Mouse (Mus musculus): ENCODE measurements around the gene C1qtnf5.
"Not testable (repeated sequence)": the region's sequence is repeated elsewhere in the genome, so short reads cannot be mapped to it uniquely, and the experiment has no call there.

Gene C1qtnf5

DNA sequence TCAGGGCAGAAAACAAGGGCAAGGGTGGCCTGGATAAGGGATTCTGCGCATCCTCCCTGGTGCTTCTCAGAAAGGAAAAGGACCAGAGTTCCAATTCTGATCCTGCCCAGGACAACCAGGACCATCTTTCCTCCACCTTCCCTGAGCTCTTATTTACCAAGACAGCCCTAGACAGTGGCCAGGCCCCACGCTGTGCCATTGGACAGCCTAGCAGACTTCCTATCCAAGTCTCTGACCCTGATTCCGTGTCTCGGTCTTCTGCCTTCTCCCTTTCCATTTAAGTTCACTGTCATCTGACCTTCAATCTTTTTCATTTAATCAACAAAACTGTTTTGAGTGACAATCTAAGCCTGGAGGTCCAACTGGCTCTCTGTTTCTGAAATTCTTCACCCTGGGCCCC lies 449 bp upstream of the C1qtnf5 start:
- DNase-seq (ENCODE audit: low spot score): no peak

DNA sequence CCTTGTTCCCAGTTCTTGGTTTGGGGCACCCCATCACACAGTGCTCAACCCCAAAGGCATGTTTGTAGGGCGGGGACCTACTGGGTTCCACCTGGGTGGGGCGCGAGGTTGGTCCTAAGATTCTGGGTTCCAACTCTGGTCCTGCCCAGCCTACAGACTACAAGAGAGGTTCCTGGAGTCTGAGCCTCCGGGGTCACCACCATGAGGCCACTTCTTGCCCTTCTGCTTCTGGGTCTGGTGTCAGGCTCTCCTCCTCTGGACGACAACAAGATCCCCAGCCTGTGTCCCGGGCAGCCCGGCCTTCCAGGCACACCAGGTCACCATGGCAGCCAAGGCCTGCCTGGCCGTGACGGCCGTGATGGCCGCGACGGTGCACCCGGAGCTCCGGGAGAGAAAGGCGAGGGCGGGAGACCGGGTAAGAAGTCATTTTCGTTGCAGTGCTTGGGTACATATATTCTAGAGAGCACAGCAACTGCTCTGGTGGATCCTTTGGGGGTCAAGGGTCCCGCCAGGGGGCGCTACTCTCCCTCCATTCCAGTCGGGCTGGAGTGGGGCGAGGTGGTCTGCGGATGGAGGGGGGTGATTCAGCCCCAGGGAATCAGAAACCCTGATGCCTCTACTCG lies 623 bp downstream of the C1qtnf5 start:
- no peak for DNase-seq (ENCODE audit: low spot score)

DNA sequence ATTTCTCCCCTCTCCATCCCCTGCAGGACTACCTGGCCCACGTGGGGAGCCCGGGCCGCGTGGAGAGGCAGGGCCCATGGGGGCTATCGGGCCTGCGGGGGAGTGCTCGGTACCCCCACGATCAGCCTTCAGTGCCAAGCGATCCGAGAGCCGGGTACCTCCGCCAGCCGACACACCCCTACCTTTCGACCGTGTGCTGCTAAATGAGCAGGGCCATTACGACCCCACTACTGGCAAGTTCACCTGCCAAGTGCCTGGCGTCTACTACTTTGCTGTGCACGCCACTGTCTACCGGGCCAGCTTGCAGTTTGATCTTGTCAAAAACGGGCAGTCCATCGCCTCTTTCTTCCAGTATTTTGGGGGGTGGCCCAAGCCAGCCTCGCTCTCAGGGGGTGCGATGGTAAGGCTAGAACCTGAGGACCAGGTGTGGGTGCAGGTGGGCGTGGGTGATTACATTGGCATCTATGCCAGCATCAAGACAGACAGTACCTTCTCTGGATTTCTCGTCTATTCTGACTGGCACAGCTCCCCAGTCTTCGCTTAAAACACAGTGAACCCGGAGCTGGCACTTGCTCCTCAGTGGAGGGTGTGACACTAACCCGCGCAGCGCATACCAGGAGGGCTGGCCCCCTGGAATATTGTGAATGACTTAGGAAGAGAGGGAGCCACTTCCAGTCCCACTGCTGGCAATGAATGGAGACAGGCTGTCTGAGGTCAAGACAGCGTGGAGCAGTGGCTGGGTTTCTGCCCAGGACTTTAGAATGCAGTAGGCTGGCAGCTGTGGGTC lies 1.4 kb downstream of the C1qtnf5 start:
- no peak for DNase-seq (ENCODE audit: low spot score)

DNA sequence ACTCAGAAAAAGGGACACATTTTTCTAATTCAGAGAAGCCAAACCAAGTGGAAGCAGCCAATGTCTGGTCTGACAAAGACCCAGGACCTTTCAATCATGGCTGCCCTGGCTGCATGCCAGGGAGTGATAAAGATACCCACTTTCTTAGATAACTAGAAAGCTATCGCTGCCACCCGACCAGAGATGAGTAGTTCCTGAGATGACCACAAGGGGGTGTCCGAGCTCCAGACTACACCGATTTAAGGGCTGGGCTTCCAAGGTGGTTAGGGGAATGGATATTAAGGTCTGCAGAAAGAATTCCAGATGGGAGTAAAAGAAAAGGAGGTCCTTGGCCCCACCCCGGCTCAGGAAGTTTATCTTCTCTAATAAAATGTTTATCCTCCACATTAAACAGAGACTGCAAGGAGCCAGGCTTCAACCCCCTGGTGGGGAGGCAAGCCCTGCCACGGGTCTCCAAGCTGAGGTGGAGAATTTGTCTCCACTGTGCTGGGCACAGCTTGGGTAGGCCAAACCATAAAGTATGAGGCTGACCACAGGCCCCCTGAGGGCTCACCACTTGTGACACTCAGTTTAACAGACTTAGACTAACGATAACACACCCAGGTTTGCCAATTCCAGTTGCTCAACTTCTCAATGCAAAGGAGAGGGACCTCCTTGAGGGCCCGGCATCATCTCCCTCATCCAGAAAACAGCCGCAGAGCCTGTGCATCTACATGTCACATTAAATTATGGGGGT lies 2.5 kb downstream of the C1qtnf5 start:
- no peak for DNase-seq (ENCODE audit: low spot score)

DNA sequence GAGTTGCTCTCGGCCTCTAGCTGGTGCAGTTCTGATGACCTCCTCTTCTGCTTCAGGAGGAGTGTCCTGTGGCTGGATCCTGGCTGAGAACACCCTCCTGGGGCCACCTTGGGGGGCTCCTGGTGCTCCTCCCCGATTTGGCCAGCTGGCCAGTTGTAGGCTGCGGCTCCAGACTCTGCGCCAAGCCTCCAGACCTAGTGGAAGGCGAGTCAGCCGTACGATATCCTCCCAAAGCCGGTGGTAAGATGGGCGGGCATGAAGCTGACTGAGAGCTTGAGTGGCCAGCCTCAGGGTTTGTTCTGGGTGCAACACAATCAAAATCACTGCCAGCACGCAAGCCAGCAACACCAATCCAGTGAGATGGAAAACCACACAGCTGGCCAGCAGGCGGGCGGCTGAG lies 4.9 kb downstream of the C1qtnf5 start:
- DNase-seq (ENCODE audit: low spot score): not testable (repeated sequence)

DNA sequence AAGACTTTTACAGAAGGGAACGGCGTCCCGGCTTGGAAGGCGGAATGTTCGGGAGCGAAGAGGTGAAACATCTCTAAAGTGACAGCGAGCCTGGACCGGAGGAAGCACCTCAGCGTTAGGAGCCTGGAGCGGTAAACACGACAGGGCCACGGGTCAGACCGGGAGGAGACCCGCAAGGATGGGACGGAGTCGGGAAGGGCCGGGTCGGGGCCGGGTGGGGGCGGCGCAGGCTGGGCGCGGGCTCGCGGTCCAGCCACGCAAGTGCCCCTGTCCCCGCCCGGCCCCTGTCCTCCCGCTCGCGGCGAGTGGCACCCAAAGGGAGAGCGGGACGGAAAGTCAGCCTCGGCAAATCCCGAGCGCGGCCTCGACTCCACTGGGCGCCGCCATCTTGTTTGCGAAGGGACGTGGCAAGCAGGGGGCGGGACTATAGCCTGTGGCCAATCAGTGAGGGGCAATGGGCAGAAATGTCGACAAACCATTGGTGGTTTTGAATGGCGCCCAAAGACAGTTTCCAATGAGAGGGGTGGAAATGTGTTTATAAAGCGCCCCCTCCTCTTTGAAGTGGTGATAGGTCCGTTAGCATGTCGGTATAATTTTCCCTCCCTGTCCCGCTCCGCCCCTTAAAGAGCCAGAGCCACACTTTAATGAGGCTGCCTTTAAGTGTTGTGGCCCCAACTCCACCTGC lies 6.2 kb downstream of the C1qtnf5 start, which contains the start of the genes Gm49380 and Rnf26:
Gm49380 (minus strand) TSS at position 396 of the 685 bp plus-strand sequence.
Rnf26 (minus strand) TSS at position 413 of the 685 bp plus-strand sequence.
- DNase-seq (ENCODE audit: low spot score): peak; percentile 96

DNA sequence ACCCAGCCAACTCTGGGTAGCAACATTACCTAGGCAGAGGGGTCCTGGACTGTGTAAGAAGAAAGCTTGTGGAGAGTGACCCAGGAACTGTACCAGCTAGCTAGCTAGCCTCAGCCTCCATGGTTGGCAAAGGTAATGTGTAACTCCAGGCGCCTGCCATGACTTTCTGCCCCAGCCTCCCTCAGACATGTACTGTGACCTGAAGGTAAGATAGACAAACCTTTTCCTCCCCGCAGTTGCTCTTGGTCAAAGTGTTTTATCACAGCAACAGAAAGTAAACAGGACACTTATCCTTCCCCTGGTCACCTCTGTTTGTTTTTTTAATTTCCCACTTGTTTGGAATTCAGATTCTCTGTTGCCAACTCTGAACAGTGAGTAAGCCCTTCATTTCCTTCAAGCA lies 7.4 kb downstream of the C1qtnf5 start:
- no peak for DNase-seq (ENCODE audit: low spot score)

DNA sequence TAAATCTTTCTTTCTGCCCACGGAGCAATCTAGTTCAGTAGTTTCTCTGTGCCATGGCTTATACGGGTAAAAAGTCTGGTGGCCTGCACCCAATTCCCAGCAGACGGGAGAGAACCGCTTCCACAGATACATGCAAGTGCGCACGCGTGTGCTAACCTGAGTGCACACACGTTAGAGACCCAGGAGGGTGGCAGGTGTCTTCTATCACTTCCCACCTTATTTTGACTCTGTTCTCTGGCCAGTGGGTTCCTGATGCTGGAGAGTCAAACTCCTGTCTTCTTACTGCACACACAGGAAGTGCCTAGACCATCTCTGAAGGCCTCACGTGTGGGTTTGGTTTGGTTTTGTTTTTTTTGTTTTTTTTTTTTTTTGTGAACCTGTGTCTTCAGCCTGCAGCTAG lies 8.6 kb downstream of the C1qtnf5 start:
- no peak for DNase-seq (ENCODE audit: low spot score)

DNA sequence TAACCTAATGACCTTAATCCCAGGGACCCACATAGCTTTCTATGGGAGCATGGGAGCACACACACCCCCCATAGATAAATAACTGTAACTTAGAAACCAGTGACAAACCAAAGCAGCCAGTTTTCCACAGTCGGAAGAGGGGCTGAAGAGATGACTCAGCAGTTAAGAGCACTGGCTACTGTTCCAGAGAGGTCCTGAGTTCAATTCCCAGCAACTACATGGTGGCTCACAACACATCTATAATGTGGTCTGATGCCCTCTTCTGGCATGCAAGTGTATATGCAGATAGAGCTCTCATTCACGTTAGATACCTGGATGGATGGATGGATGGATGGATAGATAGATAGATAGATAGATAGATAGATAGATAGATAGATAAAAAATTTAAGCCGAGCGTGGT lies 9.1 kb downstream of the C1qtnf5 start:
- no peak for DNase-seq (ENCODE audit: low spot score)

DNA sequence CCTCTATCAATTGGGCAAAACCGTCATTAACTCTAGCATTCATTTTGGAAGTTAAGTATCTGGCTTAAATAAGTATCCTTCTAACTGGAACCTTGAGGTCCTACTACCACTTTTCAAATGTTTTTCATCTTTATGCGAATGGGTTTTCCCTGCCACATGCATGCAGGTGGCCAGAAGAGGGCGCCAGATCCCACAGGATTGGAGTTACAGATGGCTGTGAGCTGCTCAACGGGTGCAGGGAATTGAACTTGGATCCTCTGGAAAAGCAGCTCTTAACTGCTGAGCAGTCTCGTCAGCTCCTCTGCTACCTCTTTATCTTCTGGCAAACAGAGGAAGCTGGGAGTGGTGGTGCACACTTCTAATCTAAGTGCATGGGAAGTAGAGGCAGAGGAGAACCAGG lies 12.0 kb downstream of the C1qtnf5 start:
- DNase-seq (ENCODE audit: low spot score): no peak

DNA sequence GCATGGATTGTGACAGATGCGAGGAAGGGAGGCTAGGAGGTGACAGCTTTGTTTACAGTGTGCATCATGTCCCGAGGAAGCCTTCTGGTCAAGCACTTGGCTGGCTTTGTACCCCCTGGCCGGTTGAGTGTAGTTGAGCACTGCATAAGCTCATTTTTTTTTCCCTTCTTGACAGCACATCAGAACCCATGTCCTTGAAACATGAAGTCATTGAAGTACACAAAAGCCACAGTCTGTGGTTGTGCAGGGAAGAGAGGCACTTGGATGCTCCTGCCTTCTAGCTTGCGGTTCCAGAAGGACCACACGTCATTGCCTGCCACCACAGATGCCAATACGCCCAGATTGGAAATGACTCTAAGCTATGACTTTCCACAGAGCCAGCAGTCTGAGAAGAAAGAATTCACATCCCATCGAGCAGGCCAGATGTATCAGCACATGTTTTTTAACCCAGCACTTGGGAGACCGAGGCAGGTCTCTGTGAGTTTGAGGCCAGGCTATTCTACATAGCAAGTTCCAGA lies 13.0 kb downstream of the C1qtnf5 start:
- DNase-seq (ENCODE audit: low spot score): no peak

DNA sequence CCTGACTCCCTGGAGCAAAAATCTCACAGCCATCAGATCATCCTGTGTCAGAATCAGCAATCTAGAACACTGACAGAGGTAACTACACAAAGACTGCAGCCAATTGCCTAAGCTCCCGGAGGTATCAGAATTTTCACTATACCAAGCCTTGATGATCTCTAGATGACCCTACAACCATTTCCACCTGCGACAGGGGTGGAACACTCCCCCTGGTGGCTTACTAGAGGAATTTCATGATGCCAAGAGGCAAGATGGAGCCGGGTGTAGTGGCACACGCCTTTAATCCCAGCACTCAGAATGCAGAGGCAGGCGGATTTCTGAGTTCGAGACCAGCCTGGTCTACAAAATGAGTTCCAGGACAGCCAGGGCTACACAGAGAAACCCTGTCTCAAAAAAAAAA lies 17.3 kb downstream of the C1qtnf5 start:
- DNase-seq (ENCODE audit: low spot score): no peak

DNA sequence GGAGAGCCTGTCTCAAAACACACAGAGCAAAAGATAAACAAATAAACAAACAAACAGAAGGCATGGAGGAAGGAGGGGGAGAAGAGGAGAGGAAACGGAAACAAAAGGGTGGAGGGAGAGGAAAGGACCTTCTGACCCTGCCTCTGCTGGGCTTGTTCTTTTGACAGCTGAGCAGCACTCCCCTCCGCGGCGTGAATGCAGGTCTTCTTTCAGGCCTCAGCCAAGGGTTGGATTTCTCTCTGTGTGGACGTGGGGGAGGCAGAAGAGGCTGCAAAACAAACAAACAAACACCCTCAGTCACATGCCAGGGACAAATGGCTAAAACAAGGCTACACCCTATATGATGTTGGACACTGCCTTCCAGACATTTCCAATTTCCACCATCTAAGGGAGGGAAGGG lies 18.0 kb downstream of the C1qtnf5 start:
- DNase-seq (ENCODE audit: low spot score): no peak

DNA sequence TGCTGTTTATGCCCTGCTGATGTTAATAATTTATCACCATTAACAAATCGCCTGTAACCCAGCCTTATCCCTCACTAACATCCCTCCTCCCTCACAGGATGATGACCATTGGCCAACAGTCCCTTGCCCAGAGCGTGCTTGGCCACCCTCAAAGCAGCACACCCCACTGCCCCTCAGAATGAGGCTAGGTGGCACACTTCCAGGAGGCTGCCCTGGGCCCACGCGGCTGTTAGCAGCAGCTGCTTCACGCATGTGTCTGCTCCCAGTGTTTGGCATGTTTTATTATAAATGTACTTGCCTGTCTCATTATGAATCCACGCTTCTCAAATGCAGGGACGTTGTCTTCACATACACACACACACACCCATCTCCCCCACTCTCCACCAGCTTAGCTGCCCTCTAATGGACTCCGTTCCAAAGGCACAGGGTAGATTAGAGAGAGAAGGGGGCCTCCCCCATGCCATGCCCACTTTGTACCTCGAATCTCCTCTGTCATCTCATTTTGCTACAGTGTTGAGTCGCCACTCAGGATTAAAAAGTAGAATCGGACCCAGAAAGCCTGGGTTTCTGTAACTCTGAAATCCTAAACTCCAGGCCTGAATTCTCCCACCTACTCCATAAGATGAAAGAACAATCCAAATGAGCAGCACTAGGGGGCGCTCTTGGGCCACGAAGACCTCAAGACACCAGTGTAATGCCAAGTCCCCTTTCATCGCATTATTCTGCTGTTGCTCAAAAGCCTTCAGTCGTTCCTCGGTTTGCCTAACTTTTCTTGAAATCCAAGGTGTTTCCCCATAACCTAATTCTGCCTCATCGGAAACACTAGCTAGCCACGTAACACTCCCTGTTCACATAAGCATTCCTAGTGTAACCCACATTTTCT lies 18.7 kb downstream of the C1qtnf5 start:
- peak; percentile 79 for DNase-seq (ENCODE audit: low spot score)

DNA sequence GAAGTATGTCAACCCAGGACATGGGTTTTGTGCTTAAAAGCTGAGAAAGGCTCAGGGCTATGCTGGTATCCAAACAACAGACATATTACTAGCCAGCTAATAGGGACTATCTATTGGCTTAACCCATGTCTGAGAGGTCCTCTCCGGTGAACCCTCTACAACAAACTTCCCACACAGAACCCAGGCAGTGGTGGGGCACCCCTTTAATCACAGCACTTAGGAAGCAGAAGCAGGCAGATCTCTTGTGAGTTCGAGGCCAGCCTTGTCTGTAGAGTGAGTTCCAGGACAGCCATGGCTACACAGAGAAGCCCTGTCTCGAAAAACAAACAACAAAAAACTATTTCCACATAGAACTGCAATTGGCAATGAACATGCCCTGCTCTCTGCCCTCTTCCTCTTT lies 19.7 kb downstream of the C1qtnf5 start:
- DNase-seq (ENCODE audit: low spot score): no peak

DNA sequence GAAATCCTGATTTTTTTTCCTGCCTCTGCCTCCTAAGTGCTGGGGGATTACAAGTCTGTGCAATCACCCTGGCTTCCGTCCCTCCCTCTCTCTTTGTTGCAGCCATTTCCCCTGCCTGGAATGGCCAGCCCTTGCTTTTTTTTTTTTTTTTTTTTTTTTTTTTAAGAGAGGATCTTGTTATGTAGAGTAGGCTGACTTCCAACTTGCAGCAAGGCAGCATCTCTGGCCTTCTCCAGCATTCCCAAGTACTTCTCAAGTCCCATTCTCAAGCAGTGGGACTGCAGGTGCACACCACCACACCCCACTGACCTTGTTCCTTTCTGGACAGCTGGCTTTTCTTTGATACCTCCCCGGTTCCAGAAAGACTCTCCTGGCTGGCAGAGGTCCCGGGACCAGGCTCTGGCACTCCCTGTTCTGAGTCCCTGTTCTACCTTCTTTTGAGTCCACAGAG lies 20.3 kb downstream of the C1qtnf5 start:
- no peak for DNase-seq (ENCODE audit: low spot score)

DNA sequence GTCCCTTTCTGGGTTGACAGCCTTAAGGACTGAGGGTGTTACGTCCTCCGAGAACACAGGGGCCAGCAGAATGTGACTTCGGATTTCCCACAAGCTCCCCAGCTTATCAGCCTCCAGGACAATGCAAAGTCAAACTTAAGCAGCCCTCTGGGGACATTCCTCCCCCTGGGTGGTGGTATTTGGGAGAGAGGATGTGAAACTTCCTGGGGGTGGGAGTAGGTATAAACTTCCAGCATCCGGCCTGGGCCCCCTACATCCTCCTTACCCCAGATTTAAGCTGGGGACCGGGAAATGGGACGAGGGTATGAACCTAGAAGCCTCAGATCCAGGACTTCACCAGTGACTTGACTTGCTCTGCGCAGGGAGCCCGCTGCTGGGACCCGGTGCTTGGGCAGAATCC lies 22.6 kb downstream of the C1qtnf5 start:
- no peak for DNase-seq (ENCODE audit: low spot score)

DNA sequence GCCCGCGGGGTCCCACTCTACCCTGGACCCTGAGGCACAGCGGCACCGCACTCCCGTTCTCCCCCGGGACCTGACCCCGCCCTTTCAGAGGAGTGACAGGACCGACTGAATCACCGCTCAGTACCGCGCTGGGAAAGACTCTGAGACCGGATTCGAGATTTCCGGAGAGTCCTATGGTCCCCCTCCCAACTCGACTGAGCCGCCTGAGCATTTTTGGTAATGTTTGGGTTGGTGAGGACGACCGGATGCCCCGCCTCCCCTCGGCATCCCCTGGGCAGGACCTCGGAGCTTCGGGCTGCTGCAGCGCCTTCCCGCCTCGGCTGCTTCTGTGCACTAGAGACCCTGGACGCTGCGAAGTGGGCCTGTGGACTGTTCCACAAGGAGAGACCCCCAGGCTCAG lies 23.0 kb downstream of the C1qtnf5 start:
- no peak for DNase-seq (ENCODE audit: low spot score)

DNA sequence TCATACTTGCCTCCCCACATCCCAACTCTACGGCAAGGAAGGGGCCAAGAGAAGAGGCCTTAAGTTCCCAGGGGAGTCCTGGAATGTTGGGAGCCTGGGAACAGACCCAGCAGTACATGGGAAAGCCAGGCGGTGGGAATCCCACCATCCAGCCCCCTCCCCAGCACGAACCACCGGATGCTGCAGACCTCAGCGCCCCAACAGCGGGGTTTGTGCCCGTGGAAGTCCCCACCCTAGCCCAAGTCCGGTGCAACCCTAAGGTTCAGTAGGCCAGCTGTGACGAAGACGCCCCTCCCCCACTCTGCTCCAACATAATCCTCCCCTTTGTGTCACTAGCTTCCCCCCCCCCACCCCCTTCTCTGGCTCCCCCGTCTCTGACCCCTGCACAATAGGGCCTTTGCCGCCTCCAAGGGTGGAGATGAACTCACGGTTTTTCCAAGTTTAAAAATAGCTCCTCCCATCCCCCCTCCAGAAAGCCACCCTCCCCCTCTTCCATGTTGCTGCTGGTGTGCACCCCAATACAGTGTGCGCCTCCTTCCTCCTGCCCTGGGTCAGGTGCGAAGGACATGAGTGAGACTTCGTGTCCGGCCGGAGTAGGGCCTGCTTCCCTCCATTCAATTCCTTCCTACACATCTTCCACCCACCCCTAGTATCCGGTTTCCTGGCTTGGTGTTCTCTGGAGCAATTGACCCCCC lies 23.7 kb downstream of the C1qtnf5 start:
- DNase-seq (ENCODE audit: low spot score): no peak

DNA sequence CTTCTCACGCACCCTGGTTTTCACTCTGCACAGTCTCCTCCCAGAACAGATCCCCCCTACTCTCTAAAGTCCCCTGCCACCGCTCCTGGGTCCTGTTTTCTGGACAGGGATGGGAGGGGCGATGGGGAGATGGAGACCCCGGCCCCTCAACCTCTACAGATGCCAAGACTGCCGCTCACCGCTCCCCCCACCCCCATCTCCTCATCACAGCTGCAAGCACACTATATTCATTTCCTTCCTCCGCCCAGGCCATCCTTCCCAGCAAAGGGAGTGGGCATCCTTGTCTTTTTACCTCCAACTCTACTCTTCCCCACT lies 24.2 kb downstream of the C1qtnf5 start:
- DNase-seq (ENCODE audit: low spot score): no peak

DNA sequence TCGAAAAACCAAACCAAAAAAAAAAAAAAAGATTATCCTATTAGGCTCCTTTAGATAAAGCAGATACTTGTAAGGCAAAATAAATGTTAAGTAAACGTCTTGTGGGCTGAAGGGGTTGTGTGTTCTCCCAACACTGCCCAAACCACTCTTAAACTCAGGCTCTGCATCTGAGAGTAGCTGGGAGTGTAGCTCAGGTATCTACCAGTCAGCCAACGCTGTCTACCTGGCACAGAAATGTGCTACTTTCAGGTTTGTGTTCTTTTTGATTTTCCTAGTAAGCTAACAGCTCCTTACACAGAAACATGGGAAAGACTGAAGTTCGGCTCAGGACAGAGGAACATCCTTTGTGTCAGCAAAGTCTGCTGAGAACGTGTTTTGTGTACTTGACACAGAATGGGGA lies 25.2 kb downstream of the C1qtnf5 start:
- no peak for DNase-seq (ENCODE audit: low spot score)

Measured in left cerebral cortex, adult 11 months (tissue).